Mouse (Mus musculus) bone marrow, adult 2 months (tissue): ENCODE measurements around the gene Fscn1. TPM values are rescaled to one million over a fixed set of nuclear protein-coding genes. Genes with fewer than 3 reads are reported as not detected.

Experiments used
- H3K27ac ChIP-seq: fragments of 200-500 bp; 2 replicates; pipeline ENCODE4 v1.5.1; 2012; ENCODE audit warnings: low read depth, mild to moderate bottlenecking, control low read depth, inconsistent platforms, low read length; ENCODE audit not compliant: control insufficient read depth, poor library complexity, insufficient read depth
- H3K4me1 ChIP-seq: fragments of 200-500 bp; 2 replicates; pipeline ENCODE4 v1.6.1; 2011; ENCODE audit warnings: low read length; ENCODE audit not compliant: control insufficient read depth, insufficient read depth
- H3K4me3 ChIP-seq: fragments of 200-500 bp; replicated peaks from 2 replicates; pipeline ENCODE3; 2011; ENCODE audit warnings: mild to moderate bottlenecking, low read depth, low read length, control low read depth; ENCODE audit not compliant: control insufficient read depth
- CTCF ChIP-seq: fragments of 200-500 bp; IDR thresholded peaks from 2 replicates; pipeline ENCODE4 v1.5.1; 2011; ENCODE audit warnings: low read length, control low read depth; ENCODE audit not compliant: control insufficient read depth, insufficient read depth
- POLR2A ChIP-seq: fragments of 200-500 bp; IDR thresholded peaks from 2 replicates; pipeline ENCODE4 v1.6.1; 2011; ENCODE audit warnings: low read depth, mild to moderate bottlenecking, control low read depth, low read length, borderline replicate concordance; ENCODE audit not compliant: control insufficient read depth
- WGBS: fragments of 180-500 bp; shearing (Covaris S2); methylation state at CpG from one replicate; pipeline ENCODE4 v1.1.7; 2018; 5-methylcytosine and 5-hydroxymethylcytosine counted together
- polyA plus RNA-seq: library from polyadenylated mRNA; stranded (reverse); fragments of >200 nt; gene quantifications from 2 replicates; pipeline ENCODE4 v1.2.4, GENCODE M21; 2011; ENCODE audit warnings: low replicate concordance; ENCODE audit not compliant: missing spikeins, insufficient read depth, insufficient read length

The Fscn1 gene
- polyA plus RNA-seq, 1 experiment = 15.2 TPM

- no peak overlapping the region for H3K4me3 ChIP-seq
- TF ChIP-seq CTCF = no peak
- no peak for TF ChIP-seq POLR2A
- whole genome bisulfite sequencing = 25% methylated on average over 6 of the region's 6 CpGs
- H3K4me1 ChIP-seq = peaks cover 10% of the 10 kb centered on the region; the same call in 1 of the 2 replicates
- peak overlapping the region; percentile 94 for H3K27ac ChIP-seq
Observed at GRCm38 (mm10) chr5:142921074-142921459, 39.1 kb upstream of the Fscn1 start.

- Histone ChIP-seq H3K27ac (peak overlapping the region; percentile 94; the same call in 1 of the 2 replicates), H3K4me1 (peaks cover 10% of the 10 kb centered on the region; the same call in 1 of the 2 replicates), H3K4me3 (no peak overlapping the region)
- TF ChIP-seq POLR2A (no peak), CTCF (no peak)
- WGBS = 58% methylated on average over 5 of the region's 5 CpGs
Observed at GRCm38 (mm10) chr5:142922251-142922650, 37.9 kb upstream of the Fscn1 start.

GRCm38 (mm10) chr5:142923781-142924180 lies 36.4 kb upstream of the Fscn1 start:
- WGBS = 74% methylated on average over 3 of the region's 3 CpGs
- H3K27ac ChIP-seq = no peak overlapping the region
- peaks cover 13% of the 10 kb centered on the region; the same call in 1 of the 2 replicates for H3K4me1 ChIP-seq
- no peak overlapping the region for H3K4me3 ChIP-seq
- no peak for TF ChIP-seq CTCF
- TF ChIP-seq POLR2A = no peak

- WGBS = 83% methylated on average over 12 of the region's 12 CpGs
- H3K4me3 ChIP-seq = no peak overlapping the region
- TF ChIP-seq CTCF (no peak), POLR2A (no peak)
- H3K27ac ChIP-seq = no peak overlapping the region
- H3K4me1 ChIP-seq = peaks cover 13% of the 10 kb centered on the region; the same call in 1 of the 2 replicates
Observed at GRCm38 (mm10) chr5:142924336-142924959, 35.7 kb upstream of the Fscn1 start.

- peak overlapping the region; percentile 33 for H3K4me3 ChIP-seq
- 13% methylated on average over 13 of the region's 13 CpGs for WGBS
- peak overlapping the region; percentile 83 for H3K27ac ChIP-seq
- peaks cover 14% of the 10 kb centered on the region for H3K4me1 ChIP-seq
- no peak for TF ChIP-seq CTCF
- peak; percentile 36; the same call in 1 of the 2 replicates for TF ChIP-seq POLR2A
Observed at GRCm38 (mm10) chr5:142926204-142926939, 33.8 kb upstream of the Fscn1 start.

- TF ChIP-seq CTCF (no peak), POLR2A (no peak)
- Histone ChIP-seq H3K27ac (peak overlapping the region; percentile 83), H3K4me3 (no peak overlapping the region), H3K4me1 (peaks cover 10% of the 10 kb centered on the region)
- 57% methylated on average over 3 of the region's 3 CpGs for WGBS
Observed at GRCm38 (mm10) chr5:142926940-142927228, 33.3 kb upstream of the Fscn1 start.

- TF ChIP-seq CTCF = no peak
- no peak for TF ChIP-seq POLR2A
- WGBS = 92% methylated on average over 12 of the region's 12 CpGs
- Histone ChIP-seq H3K4me1 (peaks cover 7% of the 10 kb centered on the region), H3K27ac (peak overlapping the region; percentile 83), H3K4me3 (no peak overlapping the region)
Observed at GRCm38 (mm10) chr5:142927341-142927930, 32.7 kb upstream of the Fscn1 start.

GRCm38 (mm10) chr5:142928749-142929399 lies 31.3 kb upstream of the Fscn1 start:
- TF ChIP-seq CTCF (no peak), POLR2A (peak; percentile 90; the same call in 1 of the 2 replicates)
- Histone ChIP-seq H3K27ac (peak overlapping the region; percentile 93), H3K4me1 (peaks cover 7% of the 10 kb centered on the region), H3K4me3 (peak overlapping the region; percentile 79)
- WGBS = 2% methylated on average over 35 of the region's 35 CpGs
